Comparison of ENCODE assay signal across 8 mouse cellular contexts in the genomic region with DNA sequence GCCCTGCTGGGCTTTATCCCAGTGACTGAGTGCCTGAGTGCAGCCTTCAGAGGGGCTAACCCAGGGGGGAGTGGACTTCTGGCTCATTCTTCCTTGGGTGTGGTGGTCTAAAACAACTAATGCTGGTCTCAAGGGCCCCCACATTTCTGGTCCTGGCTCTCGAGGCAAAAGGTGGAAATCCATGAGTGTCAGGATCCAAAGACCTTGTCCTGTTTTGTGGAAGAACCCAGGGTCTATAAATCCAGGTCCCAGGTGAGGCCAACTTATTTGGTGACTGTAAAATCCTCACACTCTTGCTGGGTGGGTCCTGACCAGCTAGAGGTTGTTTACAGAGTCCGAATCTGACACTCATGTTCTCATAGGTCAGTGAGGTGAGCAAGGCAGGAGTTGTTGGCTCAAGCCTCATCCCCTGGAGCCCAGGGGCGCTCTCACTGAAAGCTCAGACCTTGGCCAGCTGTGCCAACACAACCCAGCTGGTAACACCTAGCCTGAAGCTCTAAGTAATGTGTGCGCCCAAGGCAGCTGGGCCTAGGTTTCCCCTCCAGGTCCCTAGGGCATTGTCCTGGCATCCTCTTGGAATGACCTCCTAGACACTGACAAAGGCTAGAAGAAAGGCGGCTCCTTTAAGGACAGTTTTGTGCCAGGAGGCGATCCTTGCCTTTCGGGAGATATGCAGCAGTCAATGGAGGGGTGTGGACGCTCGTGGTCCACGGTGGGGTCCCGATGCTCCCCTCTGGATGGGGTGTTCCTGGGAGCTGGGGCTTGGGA. TPM values are rescaled to one million over a fixed set of nuclear protein-coding genes. Genes with fewer than 3 reads are reported as not detected.
DNase-seq lines count a peak whose midpoint lies in the region; ATAC-seq lines count a peak whose summit lies in the region.

No protein-coding gene starts in this region.

- peaks cover 90% of the 10 kb centered on the region for H3K4me1 ChIP-seq in limb, embryonic 10.5 days

- H3K9me3 ChIP-seq in limb, embryonic 10.5 days (replicated peaks) = no peaks in the 10 kb centered on the region

- H3K36me3 ChIP-seq in limb, embryonic 10.5 days = no peaks in the 10 kb centered on the region

- ATAC-seq in erythroid progenitor cell, adult 5-6 weeks (replicated peaks; ENCODE audit: low FRiP score, poor library complexity, severe bottlenecking) = no peak

- peak overlapping the region; percentile 100 for H3K27ac ChIP-seq in limb, embryonic 10.5 days

- WGBS in limb, embryonic 10.5 days = 33% methylated on average over 11 of the region's 11 CpGs

- H3K4me3 ChIP-seq in limb, embryonic 10.5 days = peak overlapping the region; percentile 96

- DNase-seq in adrenal gland, postnatal 36 days = peak; percentile 34 to 50
- no peak for DNase-seq in adrenal gland, postnatal 4 days (ENCODE audit: low spot score in 2 of 2)
- DNase-seq in cerebellum, postnatal 14 days = peak; percentile 47 to 50
- DNase-seq in heart, postnatal 10 days = peak; percentile 53 to 62
- no peak for DNase-seq in limb, embryonic 10.5 days (ENCODE audit: low spot score)
- DNase-seq in retina, embryonic 14.5 days (ENCODE audit: low spot score) = peak; percentile 41
- no peak for DNase-seq in urinary bladder, postnatal 14 days (ENCODE audit: low spot score)

- no peaks in the 10 kb centered on the region for H3K27me3 ChIP-seq in limb, embryonic 10.5 days (ENCODE audit: low read depth, poor library complexity, severe bottlenecking)

- intact Hi-C loops in heart, postnatal 10 days (cut with DNase I) = no loop called here

RNA-seq across cellular contexts. Expression of a gene that starts 8.1 kb away (rescaled TPM):
- total RNA-seq in adrenal gland, postnatal 36 days (2021) = 10 to 100 TPM; 17.5 TPM
- total RNA-seq in adrenal gland, postnatal 4 days (2021) = 10 to 100 TPM; 25.3 to 26.7 TPM
- total RNA-seq in heart, postnatal 10 days (2021) = 10 to 100 TPM in 1 of 2 experiments, 1 to 10 TPM in 1; 8.8 to 14.1 TPM
- 19.9 and 20.3 TPM in 2 replicates for polyA plus RNA-seq in limb, embryonic 10.5 days (2016; fragmentation: Nextera tagmentation; extraction: Ambion mirVana)
- total RNA-seq in erythroid progenitor cell, adult 5-6 weeks (2015; ENCODE audit: low replicate concordance) = 2.5 and 2.9 TPM in 2 replicates
- total RNA-seq in erythroid progenitor cell, adult 5-6 weeks (2017; ENCODE audit: low replicate concordance) = 1.4 TPM in 2 replicates

Comparison
In these comparisons a context has a peak if more than half of its experiments do, and no peak if none do; other contexts are left out.
1. DNase-seq: peak in adrenal gland, postnatal 36 days (2 of 2), cerebellum, postnatal 14 days (2 of 2), heart, postnatal 10 days (2 of 2) and retina, embryonic 14.5 days (single experiment); none in adrenal gland, postnatal 4 days (0 of 2), limb, embryonic 10.5 days (single experiment) and urinary bladder, postnatal 14 days (single experiment).